Mouse (Mus musculus): ENCODE results near the gene Zscan12. TPM values are rescaled to one million over a fixed set of nuclear protein-coding genes. Genes with fewer than 3 reads are reported as not detected.

Gene Zscan12
- polyA plus RNA-seq, 1 experiment from 2014 or later: 20.3 TPM

- DNase-seq (ENCODE audit: low spot score) (peak; percentile 95), ATAC-seq (ENCODE audit: insufficient number of reproducible peaks, low FRiP score, low TSS enrichment, low read depth) (peak; percentile 72; the same call in 1 of the 2 replicates)
- H3K4me1 ChIP-seq (ENCODE audit: control insufficient read depth, insufficient read depth, low read length): no peaks in the 10 kb centered on the region
- no peak overlapping the region for H3K9ac ChIP-seq (ENCODE audit: low read length)
- no peaks in the 10 kb centered on the region for H3K27me3 ChIP-seq (ENCODE audit: control insufficient read depth, insufficient read depth, low read length)
- WGBS: 1% methylated on average over 24 of the region's 24 CpGs
- no peak overlapping the region for H3K27ac ChIP-seq (replicated peaks; ENCODE audit: low read depth, low read length)
- H3K4me2 ChIP-seq (ENCODE audit: low read depth, severe bottlenecking): peak overlapping the region; percentile 51
- H3K4me3 ChIP-seq (ENCODE audit: low read depth, low read length): peak overlapping the region; percentile 29
- H3K9me3 ChIP-seq (ENCODE audit: control insufficient read depth, low read length): no peaks in the 10 kb centered on the region
- H3K36me3 ChIP-seq (ENCODE audit: control insufficient read depth, insufficient read depth, low read length): no peaks in the 10 kb centered on the region
Measured at GRCm38 (mm10) chr13:21326657-21327211, 35.9 kb upstream of the Zscan12 start.

- Histone ChIP-seq H3K36me3 (ENCODE audit: control insufficient read depth, insufficient read depth, low read length) (no peaks in the 10 kb centered on the region), H3K4me2 (ENCODE audit: low read depth, severe bottlenecking) (peak overlapping the region; percentile 51), H3K27ac (replicated peaks; ENCODE audit: low read depth, low read length) (no peak overlapping the region), H3K4me3 (ENCODE audit: low read depth, low read length) (peak overlapping the region; percentile 29), H3K9ac (ENCODE audit: low read length) (peak overlapping the region; percentile 24; the same call in 1 of the 2 replicates), H3K9me3 (ENCODE audit: control insufficient read depth, low read length) (no peaks in the 10 kb centered on the region), H3K4me1 (ENCODE audit: control insufficient read depth, insufficient read depth, low read length) (no peaks in the 10 kb centered on the region), H3K27me3 (ENCODE audit: control insufficient read depth, insufficient read depth, low read length) (no peaks in the 10 kb centered on the region)
- WGBS: under 1% methylated on average over 9 of the region's 9 CpGs
- ATAC-seq (ENCODE audit: insufficient number of reproducible peaks, low FRiP score, low TSS enrichment, low read depth) (peak; percentile 47; the same call in 1 of the 2 replicates), DNase-seq (ENCODE audit: low spot score) (peak; percentile 56)
Measured at GRCm38 (mm10) chr13:21327424-21327823, 35.2 kb upstream of the Zscan12 start.

GRCm38 (mm10) chr13:21346610-21347009, 16.0 kb upstream of the Zscan12 start, which contains the start of gene Olfr1367:
Gene Olfr1367, plus strand, starts transcription at chr13:21346910.
- DNase-seq (ENCODE audit: low spot score) (no peak), ATAC-seq (ENCODE audit: insufficient number of reproducible peaks, low FRiP score, low TSS enrichment, low read depth) (no peak)
- Histone ChIP-seq H3K9me3 (ENCODE audit: control insufficient read depth, low read length) (no peaks in the 10 kb centered on the region), H3K4me2 (ENCODE audit: low read depth, severe bottlenecking) (no peak within 1 kb of the TSS), H3K27me3 (ENCODE audit: control insufficient read depth, insufficient read depth, low read length) (no peaks in the 10 kb centered on the region), H3K27ac (replicated peaks; ENCODE audit: low read depth, low read length) (no peak within 1 kb of the TSS), H3K4me1 (ENCODE audit: control insufficient read depth, insufficient read depth, low read length) (no peaks in the 10 kb centered on the region), H3K36me3 (ENCODE audit: control insufficient read depth, insufficient read depth, low read length) (no peaks in the 10 kb centered on the region), H3K9ac (ENCODE audit: low read length) (no peak within 1 kb of the TSS), H3K4me3 (ENCODE audit: low read depth, low read length) (no peak within 1 kb of the TSS)
- WGBS: 81% methylated on average over 1 of the region's 1 CpGs

DNA sequence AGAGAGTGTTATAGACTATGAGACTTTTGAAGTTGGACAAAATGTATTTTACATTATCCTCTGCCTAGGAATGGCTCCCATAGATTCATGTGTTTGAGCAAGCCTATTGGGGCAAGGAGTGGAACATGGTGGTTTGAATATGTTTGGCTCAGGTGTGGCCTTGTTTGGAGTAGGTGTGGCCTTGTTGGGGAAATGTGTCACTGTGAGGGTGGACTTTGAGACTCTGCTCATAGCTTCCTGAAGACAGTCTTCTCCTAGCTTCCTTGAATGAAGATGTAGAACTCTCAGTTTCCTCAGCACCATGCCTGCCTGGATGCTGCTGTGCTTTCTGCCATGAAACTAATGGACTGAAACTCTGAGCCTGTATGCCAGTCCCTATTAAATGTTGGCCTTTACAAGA, 12.0 kb upstream of the Zscan12 start:
- no peaks in the 10 kb centered on the region for H3K9me3 ChIP-seq (ENCODE audit: control insufficient read depth, low read length)
- H3K4me3 ChIP-seq (ENCODE audit: low read depth, low read length): no peak overlapping the region
- ATAC-seq (ENCODE audit: insufficient number of reproducible peaks, low FRiP score, low TSS enrichment, low read depth): no peak
- no peak overlapping the region for H3K9ac ChIP-seq (ENCODE audit: low read length)
- no peaks in the 10 kb centered on the region for H3K36me3 ChIP-seq (ENCODE audit: control insufficient read depth, insufficient read depth, low read length)
- no peak overlapping the region for H3K4me2 ChIP-seq (ENCODE audit: low read depth, severe bottlenecking)
- no peak for DNase-seq (ENCODE audit: low spot score)
- H3K27me3 ChIP-seq (ENCODE audit: control insufficient read depth, insufficient read depth, low read length): no peaks in the 10 kb centered on the region
- no peak overlapping the region for H3K27ac ChIP-seq (replicated peaks; ENCODE audit: low read depth, low read length)
- H3K4me1 ChIP-seq (ENCODE audit: control insufficient read depth, insufficient read depth, low read length): no peaks in the 10 kb centered on the region

- Histone ChIP-seq H3K4me1 (ENCODE audit: control insufficient read depth, insufficient read depth, low read length) (peaks cover 10% of the 10 kb centered on the region), H3K9me3 (ENCODE audit: control insufficient read depth, low read length) (no peaks in the 10 kb centered on the region), H3K9ac (ENCODE audit: low read length) (0 out of 2 replicates have a peak overlapping the region, but pooled peaks have one; percentile 27), H3K36me3 (ENCODE audit: control insufficient read depth, insufficient read depth, low read length) (peaks cover 4% of the 10 kb centered on the region; the same call in 1 of the 2 replicates), H3K4me3 (ENCODE audit: low read depth, low read length) (peak overlapping the region; percentile 78), H3K27ac (replicated peaks; ENCODE audit: low read depth, low read length) (no peak overlapping the region), H3K27me3 (ENCODE audit: control insufficient read depth, insufficient read depth, low read length) (no peaks in the 10 kb centered on the region), H3K4me2 (ENCODE audit: low read depth, severe bottlenecking) (peak overlapping the region; percentile 57)
- 66% methylated on average over 12 of the region's 12 CpGs for WGBS
- DNase-seq (ENCODE audit: low spot score) (peak; percentile 22), ATAC-seq (ENCODE audit: insufficient number of reproducible peaks, low FRiP score, low TSS enrichment, low read depth) (no peak)
Measured at GRCm38 (mm10) chr13:21363719-21364118, 1.1 kb downstream of the Zscan12 start.

DNA sequence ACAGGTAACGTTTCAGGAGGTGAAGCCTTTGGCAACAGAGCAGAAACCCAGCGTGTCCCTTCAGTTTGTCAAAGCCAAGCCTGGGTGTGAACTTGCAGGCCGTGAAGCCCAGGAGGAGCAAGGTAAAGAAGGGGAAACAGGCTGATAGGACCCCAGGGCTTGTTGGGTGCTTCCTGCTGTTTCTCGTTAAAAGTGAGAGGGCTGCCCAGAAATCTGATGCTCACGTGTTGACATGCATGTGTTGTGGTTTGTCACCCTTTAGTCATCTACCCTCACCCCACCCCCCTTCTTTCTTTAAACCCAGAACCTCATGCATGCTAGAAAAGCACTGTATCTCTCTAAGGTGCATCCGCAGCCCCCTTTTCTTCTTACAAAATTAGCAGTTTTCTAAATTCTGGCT, 4.0 kb downstream of the Zscan12 start:
- ATAC-seq (ENCODE audit: insufficient number of reproducible peaks, low FRiP score, low TSS enrichment, low read depth) (no peak), DNase-seq (ENCODE audit: low spot score) (no peak)
- H3K4me1 ChIP-seq (ENCODE audit: control insufficient read depth, insufficient read depth, low read length): peaks cover 10% of the 10 kb centered on the region
- H3K4me3 ChIP-seq (ENCODE audit: low read depth, low read length): no peak overlapping the region
- no peak overlapping the region for H3K9ac ChIP-seq (ENCODE audit: low read length)
- H3K36me3 ChIP-seq (ENCODE audit: control insufficient read depth, insufficient read depth, low read length): peaks cover 13% of the 10 kb centered on the region; the same call in 1 of the 2 replicates
- H3K27ac ChIP-seq (replicated peaks; ENCODE audit: low read depth, low read length): no peak overlapping the region
- H3K4me2 ChIP-seq (ENCODE audit: low read depth, severe bottlenecking): no peak overlapping the region
- 71% methylated on average over 6 of the region's 6 CpGs for WGBS
- H3K27me3 ChIP-seq (ENCODE audit: control insufficient read depth, insufficient read depth, low read length): no peaks in the 10 kb centered on the region
- no peaks in the 10 kb centered on the region for H3K9me3 ChIP-seq (ENCODE audit: control insufficient read depth, low read length)

DNA sequence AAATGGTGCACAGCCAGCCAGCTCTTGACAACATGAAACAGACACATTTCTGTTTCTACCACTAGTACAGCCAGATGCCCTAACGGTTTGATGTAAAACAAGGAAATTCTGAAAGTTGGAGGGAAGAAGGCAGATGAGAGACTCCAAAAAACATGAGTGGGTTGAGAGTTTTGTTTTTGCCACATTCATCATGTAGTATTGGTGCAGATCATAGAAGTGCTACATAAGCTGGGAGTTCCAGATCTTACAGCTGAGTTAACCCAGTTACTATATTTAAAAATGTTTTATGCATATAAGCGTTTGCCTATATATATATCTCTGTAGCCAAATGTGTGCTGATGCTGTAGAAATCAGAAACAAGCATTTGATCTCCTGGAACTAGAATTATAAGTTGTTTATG, 10.1 kb downstream of the Zscan12 start:
- Histone ChIP-seq H3K27ac (replicated peaks; ENCODE audit: low read depth, low read length) (no peak overlapping the region), H3K9ac (ENCODE audit: low read length) (no peak overlapping the region), H3K4me3 (ENCODE audit: low read depth, low read length) (no peak overlapping the region), H3K9me3 (ENCODE audit: control insufficient read depth, low read length) (no peaks in the 10 kb centered on the region), H3K36me3 (ENCODE audit: control insufficient read depth, insufficient read depth, low read length) (peaks cover 13% of the 10 kb centered on the region; the same call in 1 of the 2 replicates), H3K4me2 (ENCODE audit: low read depth, severe bottlenecking) (no peak overlapping the region), H3K27me3 (ENCODE audit: control insufficient read depth, insufficient read depth, low read length) (no peaks in the 10 kb centered on the region), H3K4me1 (ENCODE audit: control insufficient read depth, insufficient read depth, low read length) (no peaks in the 10 kb centered on the region)
- 91% methylated on average over 2 of the region's 2 CpGs for WGBS
- DNase-seq (ENCODE audit: low spot score) (no peak), ATAC-seq (ENCODE audit: insufficient number of reproducible peaks, low FRiP score, low TSS enrichment, low read depth) (no peak)

DNA sequence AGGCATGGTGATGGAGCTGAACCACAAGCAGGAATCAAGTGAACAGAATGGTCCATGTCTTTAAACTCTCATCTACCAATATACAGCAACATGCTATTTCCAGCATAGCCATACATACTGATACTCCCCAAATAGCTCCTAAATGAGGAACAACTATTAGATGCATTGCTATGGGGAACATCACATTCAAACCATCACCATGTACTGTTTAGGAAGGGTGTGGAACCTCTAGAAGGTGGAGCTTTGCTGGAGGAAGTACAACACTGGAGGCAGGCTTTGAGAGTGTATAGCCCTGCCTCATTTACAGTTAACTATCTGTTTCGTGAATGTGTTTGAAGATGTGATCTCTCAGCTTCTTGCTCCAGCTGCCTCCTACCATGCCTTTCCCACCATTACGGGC, 15.2 kb downstream of the Zscan12 start:
- no peaks in the 10 kb centered on the region for H3K27me3 ChIP-seq (ENCODE audit: control insufficient read depth, insufficient read depth, low read length)
- no peak for DNase-seq (ENCODE audit: low spot score)
- no peaks in the 10 kb centered on the region for H3K36me3 ChIP-seq (ENCODE audit: control insufficient read depth, insufficient read depth, low read length)
- ATAC-seq (ENCODE audit: insufficient number of reproducible peaks, low FRiP score, low TSS enrichment, low read depth): no peak
- WGBS: 82% methylated on average over 2 of the region's 2 CpGs
- H3K4me3 ChIP-seq (ENCODE audit: low read depth, low read length): no peak overlapping the region
- no peak overlapping the region for H3K4me2 ChIP-seq (ENCODE audit: low read depth, severe bottlenecking)
- H3K9ac ChIP-seq (ENCODE audit: low read length): no peak overlapping the region
- H3K9me3 ChIP-seq (ENCODE audit: control insufficient read depth, low read length): no peaks in the 10 kb centered on the region
- H3K4me1 ChIP-seq (ENCODE audit: control insufficient read depth, insufficient read depth, low read length): no peaks in the 10 kb centered on the region
- H3K27ac ChIP-seq (replicated peaks; ENCODE audit: low read depth, low read length): no peak overlapping the region

GRCm38 (mm10) chr13:21395211-21395610, 32.6 kb downstream of the Zscan12 start:
- H3K4me1 ChIP-seq (ENCODE audit: control insufficient read depth, insufficient read depth, low read length): no peaks in the 10 kb centered on the region
- H3K4me2 ChIP-seq (ENCODE audit: low read depth, severe bottlenecking): no peak overlapping the region
- DNase-seq (ENCODE audit: low spot score): no peak
- H3K9me3 ChIP-seq (ENCODE audit: control insufficient read depth, low read length): no peaks in the 10 kb centered on the region
- WGBS: 91% methylated on average over 1 of the region's 1 CpGs
- no peak overlapping the region for H3K9ac ChIP-seq (ENCODE audit: low read length)
- H3K27ac ChIP-seq (replicated peaks; ENCODE audit: low read depth, low read length): no peak overlapping the region
- H3K4me3 ChIP-seq (ENCODE audit: low read depth, low read length): no peak overlapping the region
- no peak for ATAC-seq (ENCODE audit: insufficient number of reproducible peaks, low FRiP score, low TSS enrichment, low read depth)
- H3K27me3 ChIP-seq (ENCODE audit: control insufficient read depth, insufficient read depth, low read length): no peaks in the 10 kb centered on the region
- peaks cover 26% of the 10 kb centered on the region for H3K36me3 ChIP-seq (ENCODE audit: control insufficient read depth, insufficient read depth, low read length)
